Mouse (Mus musculus) CH12.LX (cell line): ENCODE data around the gene D630023F18Rik.

ENCODE experiments used
- BHLHE40 ChIP-seq: IDR thresholded peaks from 2 replicates; pipeline ENCODE4 v1.6.1; 2011; ENCODE audit warnings: mild to moderate bottlenecking, low read depth, low read length, improper control_type of control experiment
- CHD1 ChIP-seq: IDR thresholded peaks from 2 replicates; pipeline ENCODE4 v1.6.1; 2012; ENCODE audit warnings: low read depth, low read length, improper control_type of control experiment, inconsistent platforms
- CTCF ChIP-seq, 2 experiments: IDR thresholded peaks in 1 of 2; conservative IDR thresholded peaks in 1 of 2; 2 replicates each; pipeline ENCODE4 v1.5.1; 2011 to 2012; ENCODE audit warnings: low read depth in 2 of 2, low read length in 2 of 2, improper control_type of control experiment in 1 of 2, inconsistent platforms in 1 of 2, mild to moderate bottlenecking in 1 of 2, moderate library complexity in 1 of 2
- EP300 ChIP-seq: IDR thresholded peaks from 2 replicates; pipeline ENCODE4 v1.6.1; 2011; ENCODE audit warnings: low read length, improper control_type of control experiment
- JUN ChIP-seq: IDR thresholded peaks from 2 replicates; pipeline ENCODE4 v1.6.1; 2011; ENCODE audit warnings: low read depth, mild to moderate bottlenecking, low read length, improper control_type of control experiment, moderate library complexity; ENCODE audit not compliant: insufficient read depth
- JUND ChIP-seq: conservative IDR thresholded peaks from 2 replicates; pipeline ENCODE4 v1.6.1; 2011; ENCODE audit warnings: low read depth, low read length, improper control_type of control experiment
- KAT2A ChIP-seq: IDR thresholded peaks from 2 replicates; pipeline ENCODE4 v1.6.1; 2012; ENCODE audit warnings: low read length, improper control_type of control experiment, inconsistent platforms; ENCODE audit not compliant: insufficient replicate concordance
- PAX5 ChIP-seq: IDR thresholded peaks from 2 replicates; pipeline ENCODE4 v1.6.1; 2012; ENCODE audit warnings: low read length, inconsistent platforms, mixed read lengths
- POLR2A ChIP-seq: IDR thresholded peaks from 2 replicates; pipeline ENCODE4 v1.6.1; 2011; ENCODE audit warnings: low read depth, mild to moderate bottlenecking, improper control_type of control experiment, low read length
- RCOR1 ChIP-seq: conservative IDR thresholded peaks from 2 replicates; pipeline ENCODE4 v1.6.1; 2012; ENCODE audit warnings: low read depth, mild to moderate bottlenecking, inconsistent platforms, low read length, improper control_type of control experiment
- USF1 ChIP-seq: IDR thresholded peaks from 2 replicates; pipeline ENCODE4 v1.6.1; 2014; ENCODE audit warnings: low read depth, mild to moderate bottlenecking, inconsistent platforms, low read length, improper control_type of control experiment
- ZKSCAN1 ChIP-seq: IDR thresholded peaks from 2 replicates; pipeline ENCODE4 v1.6.1; 2012; ENCODE audit warnings: low read depth, inconsistent platforms, low read length, improper control_type of control experiment, borderline replicate concordance

GRCm38 (mm10) chr1:65137560-65137959 is 14.5 kb upstream of the D630023F18Rik start:
- TF ChIP-seq CTCF (conservative IDR thresholded peaks at IDR 0.05 in 1 of 2, IDR thresholded peaks at IDR 0.05 in 1 of 2; ENCODE audit: low read depth in 2 of 2, low read length in 2 of 2), result no peak
- TF ChIP-seq ZKSCAN1, result no peak
- no peak for TF ChIP-seq POLR2A
- no peak for TF ChIP-seq KAT2A
- no peak for TF ChIP-seq CHD1
- no peak for TF ChIP-seq RCOR1
- TF ChIP-seq JUND, result no peak
- no peak for TF ChIP-seq EP300
- no peak for TF ChIP-seq BHLHE40
- TF ChIP-seq USF1, result no peak
- TF ChIP-seq JUN, result no peak
- TF ChIP-seq PAX5, result no peak
